Mouse (Mus musculus) spleen, postnatal 4 days (tissue): ENCODE results near the gene Mettl6.

ENCODE experiments used
- DNase-seq, 2 experiments: peaks; one replicate each; pipeline ENCODE4 v3.0.0; 2022; ENCODE audit warnings: low spot score in 2 of 2

The Mettl6 gene

DNA sequence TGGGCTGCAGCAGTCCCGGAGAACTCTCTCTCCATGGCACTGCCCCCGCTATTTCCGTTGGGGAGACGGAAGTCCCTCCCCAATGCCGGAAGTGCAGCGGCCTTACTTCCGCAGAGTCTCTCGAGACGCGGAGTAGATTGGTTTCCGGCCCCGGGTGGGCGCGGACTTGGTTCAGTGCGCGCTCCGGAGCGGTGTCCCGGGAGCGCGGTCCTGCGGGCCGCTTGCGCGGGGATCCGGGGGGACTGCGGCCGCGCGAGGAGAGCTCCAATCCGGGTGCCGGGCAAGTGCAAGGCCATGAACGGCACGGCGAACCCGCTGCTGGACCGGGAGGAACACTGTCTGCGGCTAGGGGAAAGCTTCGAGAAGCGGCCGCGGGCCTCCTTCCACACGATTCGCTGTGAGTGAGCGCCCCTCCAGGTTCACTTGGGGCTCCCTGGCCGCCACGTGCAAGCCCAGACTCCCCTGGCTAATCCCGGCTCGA is at the start of gene Mettl6:
Gene Mettl6, minus strand, starts transcription at position 66 of the 481 bp plus-strand sequence.
- DNase-seq, result peak; percentile 89 to 93

DNA sequence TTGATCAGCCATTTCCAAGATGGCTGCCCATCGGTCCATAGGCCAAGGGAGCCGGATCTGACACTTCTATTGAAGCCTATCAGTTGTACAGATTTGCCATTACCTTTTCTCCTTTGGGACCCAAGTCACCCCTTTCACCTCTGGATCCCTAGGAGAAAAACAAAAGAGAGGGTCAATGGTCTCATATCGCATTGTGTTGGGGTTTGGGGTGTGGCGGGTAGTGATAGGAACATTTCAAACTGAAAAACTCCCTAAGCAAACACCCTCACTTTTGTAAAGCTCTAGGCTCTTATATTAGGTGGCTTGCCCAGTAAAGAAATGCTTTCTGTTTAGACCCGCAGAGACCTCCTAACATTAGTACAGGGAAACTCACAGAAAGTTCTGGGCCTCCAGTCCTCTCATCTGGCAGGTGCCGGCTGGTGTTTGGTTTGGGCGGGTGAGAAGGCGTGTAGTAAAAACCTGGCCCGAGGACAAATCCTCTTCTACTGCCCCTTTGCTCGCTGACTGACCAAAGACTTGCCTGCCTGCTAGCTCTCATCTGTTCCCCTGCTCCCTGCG is 49.1 kb upstream of the Mettl6 start:
- DNase-seq, result no peak

DNA sequence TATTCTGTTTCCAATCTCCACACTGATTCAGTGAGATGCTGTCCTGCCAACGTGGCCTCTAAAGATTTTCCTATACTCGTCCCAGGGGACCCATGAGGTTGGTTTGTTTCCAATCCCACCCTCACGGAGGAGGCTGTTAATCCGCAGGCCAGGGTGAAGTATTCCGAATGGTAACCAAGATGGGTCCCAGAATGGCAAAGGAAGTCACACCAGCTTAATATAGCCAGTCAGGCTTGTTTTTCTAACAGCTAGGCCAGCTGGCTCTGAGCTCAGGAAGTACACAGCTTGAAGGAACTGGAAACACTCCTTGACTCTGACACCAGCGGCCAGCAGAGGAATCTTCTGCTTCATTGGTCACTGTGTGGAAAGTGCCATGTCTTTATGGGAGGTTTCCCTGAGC is 42.5 kb upstream of the Mettl6 start:
- DNase-seq, result no peak

DNA sequence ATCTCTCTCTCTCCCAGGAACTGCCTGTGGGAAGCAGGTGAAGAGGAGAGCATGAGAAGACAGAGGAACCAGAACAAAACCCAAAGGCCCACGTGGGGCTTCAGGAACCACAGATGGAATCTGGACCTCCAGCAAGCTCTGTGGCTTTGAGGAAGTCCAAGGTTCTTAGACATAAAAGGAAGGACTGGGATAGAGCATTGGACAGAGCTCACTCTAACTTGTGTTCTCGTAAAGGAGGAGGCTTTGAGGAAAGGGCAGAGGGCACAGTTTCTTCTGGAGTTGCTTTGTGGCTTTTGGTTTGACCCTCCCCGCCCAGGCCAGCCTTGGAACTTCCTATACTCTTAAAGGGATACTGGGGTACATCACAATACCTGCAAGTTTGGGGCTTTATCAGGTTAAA is 37.8 kb upstream of the Mettl6 start:
- no peak for DNase-seq

DNA sequence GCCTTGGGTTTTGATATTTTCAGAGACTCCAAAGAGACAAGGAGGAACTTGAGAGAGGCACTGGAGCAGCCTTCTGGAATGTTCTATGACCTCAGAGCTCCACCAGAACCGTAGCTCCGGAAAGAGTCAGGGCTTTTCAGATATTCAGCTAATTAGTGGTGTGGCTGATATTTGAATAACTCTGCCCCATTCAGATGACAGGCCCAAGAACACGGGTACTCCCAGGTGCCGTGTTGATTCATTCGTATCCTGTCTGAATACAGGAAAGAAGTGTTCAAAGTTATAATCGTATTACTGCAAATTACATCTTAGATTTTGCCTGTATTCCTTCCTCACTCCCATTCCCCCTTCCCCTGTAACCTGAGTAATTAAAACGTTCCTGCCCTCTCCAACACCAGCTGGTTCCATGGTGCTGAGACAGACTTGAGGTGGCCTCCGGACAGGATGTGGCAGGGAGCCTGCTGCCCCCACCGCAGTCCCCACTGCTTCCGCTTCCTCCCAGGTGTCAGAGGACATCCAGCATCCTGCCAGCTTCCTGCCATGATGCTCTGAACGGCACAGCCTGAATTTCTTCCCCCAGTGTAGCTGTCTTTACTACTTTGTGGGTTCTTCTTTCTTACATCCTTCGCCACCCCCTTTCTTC is 36.8 kb upstream of the Mettl6 start:
- peak; percentile 51 to 71 for DNase-seq

DNA sequence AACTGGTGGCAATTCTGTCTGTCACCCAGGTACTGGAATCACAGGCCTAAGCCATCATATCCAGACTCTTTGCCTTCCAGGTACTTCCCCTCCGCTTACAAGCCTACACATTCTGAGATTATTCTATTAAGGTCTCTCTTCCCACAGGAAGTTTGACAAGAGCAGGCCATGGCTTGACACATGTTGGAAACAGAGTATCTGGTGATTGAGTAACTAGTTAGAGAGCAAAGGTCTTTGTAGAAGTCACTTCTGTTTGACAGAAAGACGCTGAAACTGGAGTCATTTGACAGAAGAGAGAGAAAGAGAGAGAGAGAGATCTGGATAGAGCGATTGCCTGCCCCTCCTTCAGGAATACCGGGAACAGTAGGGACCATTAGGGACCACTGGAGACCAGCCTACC is 36.0 kb upstream of the Mettl6 start:
- DNase-seq, result no peak

DNA sequence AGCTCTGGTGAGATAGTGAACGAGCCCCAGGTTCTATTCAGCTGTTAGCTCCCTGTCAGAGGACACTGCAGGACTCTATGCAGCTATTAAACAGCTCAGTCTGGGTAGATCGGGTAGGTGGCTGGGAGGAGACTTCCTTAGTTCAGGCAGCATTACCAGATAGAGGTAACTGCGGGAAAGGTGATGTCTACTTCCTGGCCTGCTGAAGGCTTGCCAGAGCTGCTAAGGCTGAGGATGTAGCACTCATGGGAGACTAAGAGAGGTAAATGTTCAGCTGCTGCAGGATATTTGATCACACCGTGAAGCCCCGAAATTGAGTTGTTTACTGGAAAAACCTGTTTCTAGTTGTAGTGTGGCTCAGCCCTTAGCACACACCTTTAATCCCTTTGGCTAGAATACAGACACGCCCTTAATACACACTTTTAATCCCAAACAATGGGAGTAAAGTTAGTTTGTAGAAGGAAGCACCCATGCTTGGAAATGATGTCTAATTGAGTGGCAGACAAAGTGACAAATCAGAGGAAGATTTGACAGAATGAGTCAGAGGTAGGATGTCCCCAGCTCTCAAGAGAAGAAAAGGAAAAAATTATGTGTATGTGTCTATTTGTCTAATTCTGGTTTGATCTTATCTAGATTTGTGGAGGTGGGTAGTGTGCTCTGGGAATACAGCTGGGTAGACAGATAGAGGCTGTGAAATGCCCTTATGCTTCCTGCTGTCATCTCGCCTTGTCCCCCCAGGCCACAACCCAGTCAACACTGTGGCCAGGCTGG is 30.4 kb upstream of the Mettl6 start:
- DNase-seq, result no peak

DNA sequence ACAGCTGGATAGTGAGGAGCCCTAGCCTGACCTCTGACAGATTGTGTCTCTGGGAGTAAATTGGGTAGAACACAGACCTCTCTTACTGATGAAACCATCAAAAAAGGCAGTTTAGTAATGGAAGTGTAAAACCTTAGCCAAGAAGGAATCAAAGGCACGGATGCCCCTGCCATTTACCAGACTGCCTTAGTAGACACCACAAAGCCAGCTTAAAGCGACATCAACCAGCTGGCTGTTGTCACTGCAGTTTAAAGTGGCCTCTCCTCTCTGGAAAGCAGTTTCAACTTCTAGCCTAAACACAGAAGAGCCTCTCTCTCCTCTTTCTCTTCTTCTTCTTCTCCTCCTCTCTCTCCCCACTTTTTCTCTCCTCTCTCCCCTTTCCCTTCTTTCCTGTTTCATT is 26.5 kb upstream of the Mettl6 start:
- no peak for DNase-seq

DNA sequence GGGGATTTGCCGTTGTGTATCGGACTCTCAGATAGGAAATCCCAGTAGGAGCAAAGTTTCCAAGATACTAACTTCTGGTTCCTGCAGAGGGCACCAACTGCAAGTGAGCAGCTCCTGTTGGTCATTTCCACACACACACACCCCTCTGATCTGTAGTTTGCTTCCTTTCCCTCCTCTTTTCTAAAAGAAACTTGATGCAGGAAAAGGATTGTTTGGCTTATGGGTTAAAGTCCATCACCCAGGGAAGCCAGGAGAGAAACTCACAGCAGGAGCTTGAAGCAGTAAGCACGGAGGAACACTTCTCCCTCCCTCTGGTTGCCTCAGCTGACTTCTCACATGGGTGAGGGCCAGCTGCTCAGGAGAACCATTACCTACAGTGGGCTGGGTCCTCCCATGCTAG is 24.3 kb upstream of the Mettl6 start:
- no peak for DNase-seq

DNA sequence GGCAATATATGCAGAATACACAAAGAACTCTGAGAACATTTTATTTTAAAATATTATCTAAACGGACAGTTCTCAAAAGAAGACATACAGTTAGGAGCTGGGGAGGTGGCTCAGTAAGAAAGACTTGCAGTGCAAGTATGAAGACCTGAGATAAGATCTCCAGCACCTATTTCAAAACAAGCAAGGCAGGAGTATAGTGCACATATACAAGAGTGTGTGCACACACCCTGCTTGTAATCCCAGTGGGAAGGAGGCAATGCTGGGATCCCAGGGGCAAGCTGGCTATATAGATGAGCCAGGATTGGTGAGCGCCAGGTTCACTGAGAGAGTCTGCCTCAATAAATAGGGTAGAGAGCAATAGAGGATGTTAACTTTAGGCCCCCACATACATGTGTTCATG is 21.1 kb upstream of the Mettl6 start:
- no peak for DNase-seq

DNA sequence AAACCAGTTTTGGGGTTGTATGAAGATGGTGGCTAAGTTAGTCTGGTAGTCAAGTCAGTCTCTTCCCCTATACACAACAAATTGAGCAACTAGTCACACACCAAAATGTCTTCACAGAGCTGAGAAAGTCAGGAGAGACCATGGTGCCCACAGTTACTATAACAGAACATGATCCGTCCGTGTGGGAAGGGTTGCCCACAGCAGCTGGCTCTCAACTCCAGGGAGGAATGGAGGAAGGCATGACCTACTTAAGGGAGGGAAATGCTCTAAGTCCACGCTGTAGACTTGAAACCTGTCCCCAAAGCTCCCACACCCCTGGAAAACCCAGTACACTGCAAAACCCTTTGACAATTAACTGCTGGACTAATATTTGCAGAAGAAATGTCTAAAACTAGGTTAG is 15.5 kb upstream of the Mettl6 start:
- DNase-seq, result no peak

DNA sequence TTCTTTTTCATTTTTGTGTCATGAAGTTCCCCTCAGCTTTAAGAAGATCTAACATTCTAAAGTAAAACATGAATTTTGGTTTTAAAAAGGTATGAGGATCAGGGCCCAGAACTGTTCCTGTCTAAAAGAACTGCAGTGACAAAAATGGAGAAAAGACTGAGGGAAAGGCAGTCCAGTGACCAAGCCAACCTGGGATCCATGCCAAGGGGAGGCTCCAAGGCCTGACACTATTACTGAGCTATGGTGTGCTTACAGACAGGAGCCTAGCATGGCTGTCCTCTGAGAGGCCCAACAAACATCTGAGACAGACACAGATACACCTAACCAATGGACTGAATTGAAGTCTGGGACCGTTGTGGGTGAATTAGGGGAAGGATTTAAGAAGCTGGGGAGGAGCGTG is 15.1 kb upstream of the Mettl6 start:
- DNase-seq, result no peak

DNA sequence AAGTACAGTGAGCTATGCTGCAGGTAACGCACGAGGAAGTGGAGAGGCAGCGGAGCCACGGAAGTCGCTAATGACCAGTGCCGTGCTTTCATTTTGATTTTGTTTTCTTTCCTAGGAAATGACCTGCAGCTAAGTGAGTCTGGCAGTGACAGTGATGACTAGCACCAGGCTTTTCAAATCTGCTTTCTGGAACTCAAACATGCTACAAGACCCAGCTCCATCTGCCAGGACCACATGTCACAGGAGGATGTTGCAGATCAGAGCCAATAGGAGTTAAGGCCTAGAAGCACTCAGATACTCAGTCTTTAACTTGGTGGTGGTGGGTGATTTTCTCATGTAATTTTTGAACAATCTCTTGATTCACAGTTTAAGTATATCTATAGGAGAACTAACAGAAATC is 11.6 kb upstream of the Mettl6 start:
- no peak for DNase-seq

DNA sequence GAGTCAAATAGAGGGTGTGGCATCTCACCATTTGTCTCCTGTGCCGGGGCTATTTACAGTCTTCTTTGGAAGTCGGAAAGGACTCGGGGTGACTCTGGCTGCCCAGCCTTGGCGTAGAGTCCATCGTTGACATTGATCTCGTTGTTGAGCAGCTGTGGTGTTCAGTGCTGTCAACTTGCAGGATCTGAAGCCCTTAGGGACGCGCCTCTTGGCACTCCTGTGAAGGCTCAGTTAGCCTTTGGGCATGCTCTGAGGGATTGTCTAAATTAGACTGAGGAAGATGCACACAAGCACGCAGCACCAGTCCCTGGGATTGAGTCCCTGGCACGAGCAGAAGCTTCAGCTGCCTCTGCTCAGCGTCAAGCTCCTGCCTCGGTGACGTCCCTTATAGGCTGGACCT is 8.6 kb upstream of the Mettl6 start:
- DNase-seq, result no peak

DNA sequence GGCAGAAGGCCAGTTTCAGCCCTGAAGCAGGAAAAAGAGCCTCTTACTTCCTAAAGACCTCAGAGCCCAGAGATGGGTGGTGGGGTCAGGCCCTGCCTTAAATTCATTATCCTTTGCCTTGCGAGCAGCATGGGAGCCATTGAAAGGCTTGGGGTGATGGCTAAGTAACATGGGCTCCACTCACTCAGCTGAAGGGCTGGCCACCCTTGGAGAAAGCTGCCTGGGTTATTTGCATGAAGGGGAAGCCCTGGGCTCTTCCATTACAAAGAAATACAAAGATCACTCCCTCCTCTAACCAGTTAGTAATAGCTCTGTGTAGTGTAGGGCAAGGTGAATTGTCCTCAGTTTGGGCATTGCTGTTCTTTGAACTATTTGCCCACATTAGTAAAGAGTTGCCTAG is 4.7 kb upstream of the Mettl6 start:
- no peak for DNase-seq

DNA sequence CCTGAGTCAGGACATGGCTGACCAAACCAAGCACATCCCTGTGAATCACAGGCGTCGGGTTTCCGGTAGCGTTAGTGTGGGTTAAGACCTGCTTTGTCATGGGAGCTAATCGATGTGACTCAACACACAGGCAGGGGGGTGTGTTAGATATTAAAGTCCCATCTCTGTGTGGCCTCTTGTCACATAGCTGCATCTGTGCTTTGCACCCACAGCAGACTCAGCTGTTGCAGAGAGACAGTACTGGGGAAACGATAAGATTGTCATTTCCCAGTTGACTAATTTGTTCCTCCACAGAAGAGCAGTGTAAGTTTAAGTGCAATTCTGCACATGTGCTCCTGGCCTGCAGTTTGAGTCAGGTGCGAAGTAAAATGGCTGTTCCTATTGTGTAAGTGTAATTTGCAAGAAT is 1.4 kb upstream of the Mettl6 start:
- peak; percentile 52 to 67 for DNase-seq

DNA sequence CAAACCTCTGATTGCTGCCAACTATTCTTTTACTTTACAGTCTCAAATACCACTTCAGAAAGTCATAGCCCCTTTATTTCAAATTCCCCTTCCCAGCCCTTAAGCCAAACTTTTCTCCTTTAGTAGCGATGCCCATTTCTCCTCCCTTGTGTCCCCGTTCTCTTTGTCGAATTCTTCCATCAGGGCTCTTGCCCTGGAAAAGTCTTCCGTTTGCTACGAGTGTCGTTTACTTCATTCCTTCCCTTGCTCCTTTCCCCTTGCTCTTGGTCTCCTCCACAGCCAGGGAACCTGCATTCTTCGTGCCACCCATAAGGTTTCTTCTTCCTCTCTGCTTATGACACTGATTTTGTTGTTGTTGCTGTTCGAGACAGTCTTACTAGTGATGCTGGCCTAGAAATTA is 698 bp upstream of the Mettl6 start:
- DNase-seq, result no peak

DNA sequence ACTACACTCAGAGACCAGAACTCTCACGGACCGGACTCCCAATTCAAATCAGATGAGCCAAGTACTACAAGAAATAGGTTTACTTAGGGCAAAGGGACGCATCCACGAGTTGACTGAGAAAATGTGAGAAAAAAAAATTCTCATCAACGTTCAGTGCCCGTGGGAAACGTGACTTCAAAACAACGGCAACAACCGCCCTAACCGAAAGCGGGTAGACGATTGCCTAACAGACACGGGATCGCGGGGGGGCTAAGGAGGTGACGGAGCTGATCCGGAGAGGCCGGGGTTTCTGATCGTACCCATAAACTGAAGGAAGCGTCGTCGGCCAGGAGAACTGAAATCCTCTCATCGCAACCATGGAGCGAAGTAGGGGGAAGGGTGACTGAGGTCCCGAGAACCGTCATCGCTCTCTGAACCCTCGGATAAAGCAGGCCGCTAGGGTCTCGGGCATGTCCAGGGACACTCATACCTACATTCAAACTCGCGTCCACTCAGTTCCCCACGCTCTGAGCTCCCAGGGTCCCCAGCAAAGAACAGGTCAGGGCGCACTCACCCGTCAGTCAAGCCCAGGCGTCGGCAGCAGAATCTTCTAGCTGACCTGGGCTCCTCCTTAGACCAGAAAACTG is 378 bp downstream of the Mettl6 start, which contains the start of gene Eaf1:
Gene Eaf1, plus strand, starts transcription at position 51 of the 626 bp plus-strand sequence.
- peak; percentile 38 to 76 for DNase-seq

DNA sequence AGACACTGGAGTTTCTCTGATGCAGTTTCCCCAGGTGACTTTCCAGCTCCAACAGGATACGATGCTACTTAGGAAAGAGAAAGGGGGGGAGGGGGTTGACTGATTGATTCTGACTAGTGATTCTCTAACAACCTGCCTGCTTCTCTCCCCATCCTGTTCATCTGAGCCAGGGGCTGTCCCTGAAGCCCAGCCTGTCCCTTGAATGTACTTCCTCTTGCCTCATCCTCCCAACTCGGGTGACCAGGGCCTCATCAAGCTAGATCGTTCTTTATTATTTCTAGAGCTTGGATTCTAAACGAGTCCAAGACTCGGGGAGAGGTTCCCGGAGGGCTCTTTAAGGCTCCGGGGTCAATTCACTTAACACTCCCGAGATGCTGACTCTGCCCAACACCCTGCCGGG is 939 bp downstream of the Mettl6 start:
- DNase-seq, result no peak

DNA sequence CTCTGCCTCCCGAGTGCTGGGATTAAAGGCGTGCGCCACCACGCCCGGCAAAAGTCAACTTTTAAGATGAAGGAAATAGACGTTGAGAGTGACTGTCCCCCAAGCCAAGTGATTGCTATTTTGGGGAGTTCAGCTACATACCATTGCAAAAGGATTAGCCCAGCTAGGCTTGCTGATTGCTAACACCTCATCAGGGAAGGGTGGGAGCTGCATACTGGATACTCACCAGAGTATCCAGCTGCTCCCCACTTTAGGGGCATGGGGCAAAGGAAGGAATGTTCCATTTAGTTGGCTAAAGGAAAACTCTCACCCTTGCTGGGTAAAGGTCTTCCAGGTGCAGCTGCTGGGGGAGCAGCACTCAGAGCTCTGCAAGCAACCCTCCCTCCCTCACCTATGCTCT is 6.8 kb downstream of the Mettl6 start:
- no peak for DNase-seq

DNA sequence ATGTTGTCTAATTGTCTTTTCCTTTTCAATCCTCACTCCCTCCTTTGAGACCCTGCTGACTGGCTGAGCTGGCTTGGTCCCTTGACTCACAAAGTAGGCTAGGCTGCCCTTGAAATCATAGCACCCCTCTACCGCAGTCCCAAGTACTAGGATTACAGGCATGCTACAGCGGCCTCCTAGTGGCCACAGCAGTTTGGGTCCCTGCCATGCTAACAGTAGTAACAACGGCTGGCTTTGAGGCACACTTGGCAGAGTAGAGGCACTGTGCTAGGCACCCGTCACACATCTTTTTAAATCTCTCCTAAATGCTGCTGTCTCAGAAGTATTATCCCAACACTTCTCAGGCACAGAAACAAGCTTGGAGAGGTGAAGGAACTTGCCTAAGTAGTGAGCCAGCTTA is 8.4 kb downstream of the Mettl6 start:
- no peak for DNase-seq

DNA sequence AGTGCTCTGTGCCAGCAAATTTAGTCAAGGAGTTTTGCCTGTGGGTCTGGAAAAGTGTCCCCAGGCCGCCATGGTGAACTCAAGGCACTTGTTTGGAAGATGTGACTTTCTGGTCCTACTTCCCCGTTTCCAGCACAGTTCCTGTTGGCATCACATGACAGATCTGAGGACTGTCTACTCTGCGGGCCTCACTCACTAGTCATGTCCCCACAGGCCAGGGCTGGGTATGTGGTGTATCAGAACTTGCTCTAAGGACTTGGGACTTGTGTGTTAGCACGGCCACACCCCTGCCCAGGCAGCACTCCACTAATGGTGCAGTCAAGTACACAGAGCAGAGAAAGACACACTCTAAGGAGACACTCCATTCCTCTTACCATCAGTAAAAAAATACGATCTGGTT is 12.4 kb downstream of the Mettl6 start:
- no peak for DNase-seq

DNA sequence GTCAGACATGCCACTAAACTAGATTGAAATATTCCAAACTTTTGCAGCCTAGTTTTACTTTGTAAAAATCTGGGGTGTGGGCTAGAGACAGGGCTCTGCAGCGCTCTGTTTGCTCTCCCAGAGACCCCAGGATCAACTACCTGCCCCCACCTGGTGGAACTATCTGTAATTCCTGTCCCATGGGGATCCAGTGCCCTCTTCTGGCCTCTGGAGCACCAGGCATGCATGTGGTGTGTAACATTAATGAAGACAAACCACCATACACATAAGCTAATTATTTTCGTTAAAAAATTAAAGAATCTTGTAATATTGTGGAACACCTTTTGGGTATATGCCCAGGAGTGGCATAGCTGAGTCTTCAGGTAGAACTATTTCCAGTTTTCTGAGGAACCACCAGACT is 21.5 kb downstream of the Mettl6 start:
- DNase-seq, result no peak
